Mouse (Mus musculus) embryonic facial prominence, embryonic 10.5 days (tissue): ENCODE results near the gene Zfp14. TPM values are rescaled to one million over a fixed set of nuclear protein-coding genes. Genes with fewer than 3 reads are reported as not detected.

ENCODE experiments used
- DNase-seq: peaks from one replicate; pipeline ENCODE4 v3.0.0-alpha.2; 2017; ENCODE audit warnings: low spot score
- H3K27ac ChIP-seq: fragments of 300-500 bp; sonication (generic); replicated peaks from 2 replicates; pipeline ENCODE4 v1.5.1; 2016; ENCODE audit warnings: mild to moderate bottlenecking
- H3K27me3 ChIP-seq: fragments of 300-500 bp; sonication (generic); replicated peaks from 2 replicates; pipeline ENCODE4 v1.6.1; 2016; ENCODE audit warnings: low read depth, mild to moderate bottlenecking; ENCODE audit not compliant: poor library complexity, severe bottlenecking
- H3K36me3 ChIP-seq: fragments of 300-500 bp; sonication (generic); replicated peaks from 2 replicates; pipeline ENCODE4 v1.6.1; 2016; ENCODE audit warnings: mild to moderate bottlenecking, moderate library complexity
- H3K4me1 ChIP-seq: fragments of 300-500 bp; sonication (generic); 2 replicates; pipeline ENCODE4 v1.6.1; 2016
- H3K4me3 ChIP-seq: fragments of 300-500 bp; sonication (generic); 2 replicates; pipeline ENCODE4 v1.5.1; 2016; ENCODE audit warnings: mild to moderate bottlenecking, moderate library complexity
- H3K9me3 ChIP-seq: fragments of 300-500 bp; sonication (generic); 2 replicates; pipeline ENCODE4 v1.6.1; 2016; ENCODE audit warnings: mild to moderate bottlenecking
- WGBS: fragments of 180-500 bp; shearing (Covaris S2); methylation state at CpG from one replicate; pipeline ENCODE4 v1.1.7; 2016; 5-methylcytosine and 5-hydroxymethylcytosine counted together
- polyA plus RNA-seq: library from polyadenylated mRNA; unstranded; fragments of >200 nt; fragmentation: Nextera tagmentation; extraction: Ambion mirVana; gene quantifications from 2 replicates; pipeline ENCODE4 v1.2.1, GENCODE M21; 2016

The Zfp14 gene
- polyA plus RNA-seq, 1 experiment from 2014 or later = 4.5 TPM

- Histone ChIP-seq H3K27ac (no peak overlapping the region), H3K4me3 (no peak overlapping the region), H3K4me1 (no peaks in the 10 kb centered on the region), H3K27me3 (no peaks in the 10 kb centered on the region), H3K36me3 (peaks cover 97% of the 10 kb centered on the region), H3K9me3 (no peaks in the 10 kb centered on the region)
- WGBS = 93% methylated on average over 8 of the region's 8 CpGs
- DNase-seq = no peak
These were observed 27.4 kb downstream of the Zfp14 start for GRCm38 (mm10) chr7:30023800-30024199.

GRCm38 (mm10) chr7:30023324-30023723 lies 27.9 kb downstream of the Zfp14 start:
- Histone ChIP-seq H3K4me1 (no peaks in the 10 kb centered on the region), H3K27me3 (no peaks in the 10 kb centered on the region), H3K4me3 (no peak overlapping the region), H3K27ac (no peak overlapping the region), H3K36me3 (peaks cover 99% of the 10 kb centered on the region), H3K9me3 (no peaks in the 10 kb centered on the region)
- 96% methylated on average over 9 of the region's 9 CpGs for WGBS
- DNase-seq = no peak

DNA sequence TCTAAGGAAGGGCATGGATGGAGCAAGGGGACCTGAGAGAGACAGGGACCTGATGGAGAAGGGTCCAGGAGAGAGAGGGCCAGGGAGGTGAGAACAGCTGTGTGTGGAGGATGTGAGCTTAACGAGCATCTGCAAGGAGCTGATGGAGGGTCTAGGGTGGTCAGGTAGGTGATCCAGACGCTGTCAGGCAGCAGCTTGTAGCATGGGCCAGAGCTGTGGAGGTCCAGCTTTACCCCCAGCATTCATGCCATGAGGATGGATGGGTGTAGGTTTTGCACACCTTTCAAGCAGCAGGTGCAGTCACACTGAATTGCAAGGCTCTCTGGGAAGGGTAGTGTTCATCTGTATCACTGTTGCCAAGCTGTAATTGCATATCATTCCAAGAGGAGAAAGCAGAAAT lies 31.6 kb downstream of the Zfp14 start:
- Histone ChIP-seq H3K4me3 (no peak overlapping the region), H3K4me1 (no peaks in the 10 kb centered on the region), H3K36me3 (peaks cover 99% of the 10 kb centered on the region), H3K27ac (no peak overlapping the region), H3K27me3 (no peaks in the 10 kb centered on the region), H3K9me3 (no peaks in the 10 kb centered on the region)
- DNase-seq = no peak
- 88% methylated on average over 2 of the region's 2 CpGs for WGBS

DNA sequence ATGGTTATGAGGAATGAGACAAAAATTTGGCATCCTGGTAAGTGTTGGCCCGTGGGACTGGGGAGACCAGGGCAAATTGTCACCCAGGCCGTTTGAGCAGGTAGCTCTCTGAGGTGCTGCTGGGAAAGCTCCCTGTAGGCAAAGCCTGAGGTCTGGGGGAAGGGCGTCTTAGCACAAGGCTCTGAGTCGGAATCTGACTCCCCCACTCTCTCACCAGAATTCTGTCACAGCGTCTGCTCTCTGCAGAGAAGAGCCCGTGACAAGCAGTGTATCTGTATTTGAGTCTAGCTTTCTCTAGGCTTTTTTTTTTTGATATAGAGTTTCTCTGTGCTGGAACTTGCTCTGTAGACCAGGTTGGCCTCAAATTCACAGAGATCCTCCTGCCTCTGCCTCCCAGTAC lies 34.0 kb downstream of the Zfp14 start:
- WGBS = 95% methylated on average over 6 of the region's 6 CpGs
- Histone ChIP-seq H3K27ac (no peak overlapping the region), H3K4me3 (no peak overlapping the region), H3K36me3 (peaks cover 95% of the 10 kb centered on the region), H3K9me3 (no peaks in the 10 kb centered on the region), H3K27me3 (no peaks in the 10 kb centered on the region), H3K4me1 (no peaks in the 10 kb centered on the region)
- DNase-seq = no peak

GRCm38 (mm10) chr7:30012956-30013363 lies 38.2 kb downstream of the Zfp14 start:
- Histone ChIP-seq H3K36me3 (peaks cover 91% of the 10 kb centered on the region), H3K27me3 (no peaks in the 10 kb centered on the region), H3K9me3 (no peaks in the 10 kb centered on the region), H3K4me1 (peaks cover 29% of the 10 kb centered on the region), H3K27ac (no peak overlapping the region), H3K4me3 (no peak overlapping the region)
- WGBS = 91% methylated on average over 4 of the region's 4 CpGs
- DNase-seq = no peak

DNA sequence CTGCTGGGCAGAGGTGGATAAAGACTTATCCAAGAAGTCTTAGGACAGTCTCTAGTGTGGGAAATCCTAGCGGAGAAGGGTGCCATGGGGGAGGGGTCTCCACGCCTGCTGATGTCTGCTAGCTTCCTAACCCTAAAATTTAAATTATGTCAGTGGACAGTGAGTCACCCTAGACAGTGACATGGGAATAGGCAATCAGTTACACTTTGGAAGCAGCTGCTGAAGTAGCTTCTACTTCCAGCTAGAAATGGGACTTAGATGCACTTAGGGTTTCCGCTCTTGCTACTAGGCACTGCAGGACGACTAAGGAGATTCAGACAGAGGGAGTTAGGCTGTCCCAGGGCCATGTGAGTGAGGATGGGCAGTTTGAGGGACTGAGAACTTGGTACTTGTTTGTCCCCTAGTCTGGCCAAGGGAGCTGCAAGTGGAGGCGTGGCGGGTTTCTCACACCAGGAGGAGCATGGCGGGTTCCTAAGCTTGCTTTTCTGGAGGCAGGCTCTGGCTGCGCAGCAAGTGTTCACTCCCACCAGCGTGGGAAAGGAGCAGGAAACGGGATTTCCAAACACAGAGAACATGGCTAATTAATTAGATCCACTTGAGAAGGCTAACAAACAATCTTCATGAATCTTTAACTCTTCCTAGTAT lies 40.5 kb downstream of the Zfp14 start:
- Histone ChIP-seq H3K9me3 (no peaks in the 10 kb centered on the region), H3K27ac (peak overlapping the region; percentile 59), H3K36me3 (peaks cover 91% of the 10 kb centered on the region), H3K4me1 (peaks cover 37% of the 10 kb centered on the region), H3K4me3 (no peak overlapping the region), H3K27me3 (no peaks in the 10 kb centered on the region)
- DNase-seq = no peak
- WGBS = 79% methylated on average over 10 of the region's 10 CpGs

DNA sequence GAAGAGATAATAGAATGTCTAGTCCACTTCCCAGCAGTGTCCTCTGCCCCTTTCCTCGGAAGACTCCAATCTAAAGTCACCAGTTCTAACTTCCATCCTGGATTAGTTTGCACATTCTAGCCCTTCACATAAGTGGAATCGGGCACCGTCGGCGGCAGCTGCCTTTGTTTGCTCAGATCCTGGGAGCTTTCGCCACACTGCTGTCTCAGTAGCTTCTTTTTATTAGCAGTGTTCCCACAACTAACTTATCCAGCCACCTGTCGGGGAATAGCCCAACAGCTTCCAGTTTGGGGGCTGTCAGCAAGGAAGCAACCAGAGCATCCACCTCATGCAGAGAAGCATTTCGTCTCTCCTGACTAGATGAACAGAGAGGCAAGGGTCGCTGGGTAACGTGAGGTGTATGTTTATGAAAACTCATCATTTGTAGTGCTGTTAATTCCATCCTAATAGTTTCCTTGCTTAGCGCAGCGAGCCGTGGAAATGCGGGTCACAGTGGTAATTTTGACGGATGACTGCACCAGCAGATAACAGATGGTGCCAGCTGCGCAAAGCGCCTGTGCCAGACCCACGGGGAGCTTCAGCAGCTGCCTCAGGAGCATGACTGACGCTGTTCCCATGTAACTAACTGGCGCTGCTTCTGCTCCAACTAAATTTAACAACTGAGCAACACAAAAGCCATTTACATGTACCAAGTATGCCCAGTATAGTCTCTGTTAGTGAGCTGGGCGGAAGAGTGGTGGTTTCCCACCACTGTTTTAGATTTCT lies 41.7 kb downstream of the Zfp14 start:
- WGBS = 85% methylated on average over 21 of the region's 21 CpGs
- Histone ChIP-seq H3K9me3 (no peaks in the 10 kb centered on the region), H3K36me3 (peaks cover 90% of the 10 kb centered on the region), H3K4me3 (no peak overlapping the region), H3K27ac (peak overlapping the region; percentile 15; the same call in 1 of the 2 replicates), H3K27me3 (no peaks in the 10 kb centered on the region), H3K4me1 (peaks cover 37% of the 10 kb centered on the region)
- no peak for DNase-seq

DNA sequence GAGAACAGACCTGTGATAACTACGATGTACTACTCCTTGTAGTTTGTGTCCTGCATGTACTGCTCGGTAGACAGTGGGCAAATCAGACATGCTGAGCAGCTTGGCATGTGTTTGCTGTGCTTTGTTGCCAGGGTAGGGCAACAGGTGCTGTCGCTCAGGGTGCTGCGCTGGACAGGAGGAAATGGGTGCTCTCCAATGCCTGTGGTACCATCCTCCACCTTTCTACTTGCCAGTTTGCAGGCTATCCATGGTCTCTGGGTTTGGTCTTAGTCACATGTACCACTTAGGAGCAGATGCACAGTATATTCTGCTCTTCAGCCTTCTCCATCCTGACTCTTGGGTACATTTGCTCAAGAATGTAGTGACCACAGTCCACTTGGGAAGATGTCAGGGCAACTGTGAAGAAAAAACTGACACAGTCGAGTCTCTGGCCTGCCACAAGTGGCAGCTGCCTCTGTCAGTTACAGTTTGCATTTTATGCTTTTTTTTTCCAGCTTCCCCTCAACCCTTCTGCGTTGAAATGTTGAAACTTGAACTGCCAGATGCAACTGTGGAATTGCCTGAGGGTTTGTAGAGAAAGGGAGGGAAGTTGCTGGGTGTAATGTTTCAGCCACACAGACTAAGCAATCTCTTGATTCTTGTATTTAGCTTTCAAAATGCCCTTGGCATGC lies 43.0 kb downstream of the Zfp14 start:
- DNase-seq = no peak
- Histone ChIP-seq H3K27ac (peak overlapping the region; percentile 60), H3K4me3 (no peak overlapping the region), H3K4me1 (peaks cover 37% of the 10 kb centered on the region), H3K36me3 (peaks cover 90% of the 10 kb centered on the region), H3K9me3 (no peaks in the 10 kb centered on the region), H3K27me3 (no peaks in the 10 kb centered on the region)
- WGBS = 72% methylated on average over 6 of the region's 6 CpGs

DNA sequence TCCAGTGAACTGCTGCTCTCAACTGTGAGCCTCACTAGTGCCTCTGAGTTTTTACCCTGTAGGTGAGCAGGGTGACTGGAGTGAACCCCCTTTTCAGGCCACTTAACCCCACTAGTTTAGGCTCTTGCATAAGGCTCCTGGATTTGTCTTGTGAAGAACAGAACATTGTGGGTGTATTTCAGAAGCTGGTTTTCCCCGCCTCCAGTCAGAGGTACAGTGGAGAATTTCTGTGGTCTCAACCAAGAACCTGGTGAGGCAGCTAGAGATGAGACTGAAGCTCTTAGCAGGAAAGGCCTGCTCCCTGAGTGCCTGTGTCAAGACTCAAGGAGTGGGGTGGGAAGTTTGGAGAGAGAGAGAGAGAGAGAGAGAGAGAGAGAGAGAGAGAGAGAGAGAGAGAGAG lies 43.6 kb downstream of the Zfp14 start:
- Histone ChIP-seq H3K9me3 (no peaks in the 10 kb centered on the region), H3K36me3 (peaks cover 91% of the 10 kb centered on the region), H3K4me1 (peaks cover 37% of the 10 kb centered on the region), H3K27me3 (no peaks in the 10 kb centered on the region), H3K27ac (peak overlapping the region; percentile 60), H3K4me3 (no peak overlapping the region)
- WGBS = 84% methylated on average over 1 of the region's 1 CpGs
- no peak for DNase-seq

GRCm38 (mm10) chr7:30000601-30001000 lies 50.6 kb downstream of the Zfp14 start:
- WGBS = 90% methylated on average over 5 of the region's 5 CpGs
- H3K27me3 ChIP-seq = no peaks in the 10 kb centered on the region
- H3K27ac ChIP-seq = no peak overlapping the region
- H3K4me1 ChIP-seq = no peaks in the 10 kb centered on the region
- no peak overlapping the region for H3K4me3 ChIP-seq
- H3K36me3 ChIP-seq = peaks cover 94% of the 10 kb centered on the region
- DNase-seq = no peak
- H3K9me3 ChIP-seq = no peaks in the 10 kb centered on the region

- DNase-seq = no peak
- Histone ChIP-seq H3K36me3 (peaks cover 99% of the 10 kb centered on the region), H3K27ac (no peak overlapping the region), H3K9me3 (peaks cover 3% of the 10 kb centered on the region; the same call in 1 of the 2 replicates), H3K4me1 (no peaks in the 10 kb centered on the region), H3K4me3 (no peak overlapping the region), H3K27me3 (no peaks in the 10 kb centered on the region)
- WGBS = 93% methylated on average over 8 of the region's 8 CpGs
These were observed 56.0 kb downstream of the Zfp14 start for GRCm38 (mm10) chr7:29995134-29995533.

GRCm38 (mm10) chr7:29993340-29993739 lies 57.8 kb downstream of the Zfp14 start:
- H3K36me3 ChIP-seq = peaks cover 94% of the 10 kb centered on the region
- H3K27ac ChIP-seq = no peak overlapping the region
- peaks cover 3% of the 10 kb centered on the region; the same call in 1 of the 2 replicates for H3K9me3 ChIP-seq
- H3K4me1 ChIP-seq = no peaks in the 10 kb centered on the region
- DNase-seq = no peak
- H3K27me3 ChIP-seq = no peaks in the 10 kb centered on the region
- WGBS = 97% methylated on average over 9 of the region's 9 CpGs
- no peak overlapping the region for H3K4me3 ChIP-seq
